Mouse (Mus musculus): ENCODE results near the gene Sh3pxd2a.

DNA sequence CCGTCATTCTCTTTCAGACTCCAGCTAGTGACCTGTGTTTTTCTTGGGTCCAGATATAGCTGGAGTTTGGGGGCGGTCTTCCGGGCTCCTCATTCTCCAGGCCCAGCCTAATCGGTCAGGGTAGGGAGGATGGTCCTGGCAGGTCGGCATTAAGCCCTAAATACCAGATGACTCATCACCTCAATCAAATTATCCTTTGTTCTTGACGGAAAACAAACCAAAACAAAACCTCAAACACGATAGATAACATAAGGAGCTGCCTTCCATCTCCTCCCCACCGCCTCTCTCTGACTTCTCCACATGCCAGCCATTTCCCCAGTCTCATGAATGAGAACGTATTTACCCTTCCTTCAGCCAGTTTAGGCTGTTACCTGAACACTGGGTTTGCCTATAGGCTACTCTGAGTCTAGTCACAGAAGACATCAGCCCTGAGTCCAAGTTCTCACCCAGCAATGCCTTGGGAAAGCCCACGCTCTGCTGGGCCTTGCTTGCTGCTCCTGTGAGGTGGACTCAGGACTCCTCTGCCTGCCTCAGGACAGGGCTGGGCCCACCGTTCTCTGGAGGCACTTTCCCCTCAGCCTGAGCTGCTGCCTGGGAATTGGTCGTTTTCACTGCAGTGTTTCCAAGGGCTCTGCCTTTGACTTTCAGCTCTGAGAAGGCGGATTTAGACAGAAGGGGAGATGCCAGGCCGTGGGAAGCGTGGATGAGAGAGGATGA lies 241.2 kb downstream of the Sh3pxd2a start:
- TF ChIP-seq EP300 (IDR thresholded peaks at IDR 0.05; ENCODE audit: low read depth) = no peak
- TF ChIP-seq CTCF (IDR thresholded peaks at IDR 0.05; ENCODE audit: low read depth) = no peak

All from heart, postnatal 0 days (tissue).